Mouse (Mus musculus): ENCODE measurements at regions not wholly inside any gene's neighbourhood (a gene's known extent, or its start where the extent isn't known, plus 50 kb on each side); places are given as distances from the start of the nearest gene placed in this dataset.

DNA sequence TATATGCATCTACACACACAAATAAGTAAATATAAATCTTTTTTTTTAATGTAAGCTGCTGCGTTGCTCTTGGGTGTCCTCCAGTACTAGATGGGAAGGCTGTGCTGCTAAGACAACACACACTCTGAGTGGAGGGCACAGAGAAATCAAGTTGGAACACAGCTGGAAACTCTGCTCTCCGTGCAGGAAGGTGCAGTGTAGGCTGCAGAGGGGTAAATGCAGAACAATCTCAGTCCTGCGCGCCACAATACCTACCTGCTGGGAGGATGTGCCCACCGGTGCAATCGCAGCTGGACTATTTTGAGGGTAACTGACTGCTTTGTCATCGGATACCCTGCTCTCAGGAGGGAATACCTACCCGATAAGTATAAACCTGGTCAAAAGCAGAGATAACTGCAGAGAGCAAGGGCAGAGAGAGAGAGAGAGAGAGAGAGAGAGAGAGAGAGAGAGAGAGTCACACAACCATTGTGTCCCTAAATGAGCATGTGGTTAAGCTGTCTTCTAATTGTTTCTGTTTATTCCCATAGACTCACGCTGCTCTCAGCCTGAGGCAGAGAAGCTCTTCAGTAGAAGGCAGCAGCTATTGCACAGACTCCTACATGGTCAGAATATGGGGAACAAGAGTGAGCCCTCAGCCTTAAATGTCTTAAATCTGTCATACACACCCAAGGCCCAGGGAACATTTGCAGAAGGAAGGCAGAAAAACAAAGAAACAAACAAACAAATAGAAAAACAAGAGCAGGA lies 167.9 kb upstream of the Jade1 start:
- Histone ChIP-seq H3K36me3 (no peaks in the 10 kb centered on the region), H3K27ac (replicated peaks) (no peak overlapping the region), H3K4me1 (peaks cover 8% of the 10 kb centered on the region), H3K27me3 (ENCODE audit: low read depth, poor library complexity, severe bottlenecking) (no peaks in the 10 kb centered on the region), H3K4me3 (no peak overlapping the region), H3K9me3 (replicated peaks) (no peaks in the 10 kb centered on the region)
- no peak for DNase-seq (ENCODE audit: low spot score)
- WGBS: 59% methylated on average over 9 of the region's 9 CpGs

DNA sequence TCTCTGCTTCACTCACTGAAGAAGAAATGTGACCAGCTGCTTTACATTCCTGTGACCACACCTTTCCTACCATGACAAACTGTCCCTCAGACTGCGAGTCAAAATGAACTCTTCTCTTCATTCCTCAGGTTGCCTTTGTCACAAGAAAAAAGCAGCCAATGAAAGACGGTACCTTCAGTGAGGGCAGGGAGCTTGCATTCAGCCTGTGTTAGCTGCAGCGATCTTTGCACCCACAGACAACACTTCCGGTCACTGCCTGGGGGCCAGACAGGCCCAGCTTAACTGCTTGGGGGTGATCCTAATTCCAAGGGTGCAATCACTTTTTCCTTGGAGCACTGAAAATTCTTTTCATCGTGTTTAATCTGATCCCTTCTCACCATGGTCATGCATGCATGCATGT lies 169.2 kb upstream of the Jade1 start:
- peaks cover 8% of the 10 kb centered on the region for H3K4me1 ChIP-seq
- H3K27me3 ChIP-seq (ENCODE audit: low read depth, poor library complexity, severe bottlenecking): no peaks in the 10 kb centered on the region
- H3K36me3 ChIP-seq: no peaks in the 10 kb centered on the region
- no peak for DNase-seq (ENCODE audit: low spot score)
- no peaks in the 10 kb centered on the region for H3K9me3 ChIP-seq (replicated peaks)
- WGBS: 70% methylated on average over 5 of the region's 5 CpGs
- no peak overlapping the region for H3K27ac ChIP-seq (replicated peaks)
- no peak overlapping the region for H3K4me3 ChIP-seq

DNA sequence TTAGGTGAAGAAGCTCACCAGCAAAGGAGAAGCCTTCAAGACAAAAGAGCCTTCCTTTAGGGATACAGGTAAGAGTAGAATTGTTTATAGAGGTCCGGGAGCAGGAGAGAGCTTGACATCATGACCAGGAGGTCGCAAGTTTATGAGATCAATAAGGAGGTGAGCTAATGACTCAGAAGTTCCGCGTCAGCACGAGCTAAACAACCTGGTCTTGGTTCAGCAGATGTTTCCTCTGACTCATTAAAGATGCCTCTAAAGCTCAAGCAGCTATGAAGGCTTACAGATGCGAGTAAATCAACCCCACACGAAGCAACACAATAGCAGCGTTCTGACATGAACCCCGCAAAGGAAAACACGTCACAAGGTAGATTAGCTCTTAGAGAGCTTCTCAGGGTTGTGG lies 171.1 kb upstream of the Jade1 start:
- H3K27ac ChIP-seq (replicated peaks): no peak overlapping the region
- DNase-seq (ENCODE audit: low spot score): no peak
- H3K4me3 ChIP-seq: no peak overlapping the region
- peaks cover 8% of the 10 kb centered on the region for H3K4me1 ChIP-seq
- 91% methylated on average over 10 of the region's 10 CpGs for WGBS
- H3K9me3 ChIP-seq (replicated peaks): no peaks in the 10 kb centered on the region
- H3K36me3 ChIP-seq: no peaks in the 10 kb centered on the region
- H3K27me3 ChIP-seq (ENCODE audit: low read depth, poor library complexity, severe bottlenecking): no peaks in the 10 kb centered on the region

DNA sequence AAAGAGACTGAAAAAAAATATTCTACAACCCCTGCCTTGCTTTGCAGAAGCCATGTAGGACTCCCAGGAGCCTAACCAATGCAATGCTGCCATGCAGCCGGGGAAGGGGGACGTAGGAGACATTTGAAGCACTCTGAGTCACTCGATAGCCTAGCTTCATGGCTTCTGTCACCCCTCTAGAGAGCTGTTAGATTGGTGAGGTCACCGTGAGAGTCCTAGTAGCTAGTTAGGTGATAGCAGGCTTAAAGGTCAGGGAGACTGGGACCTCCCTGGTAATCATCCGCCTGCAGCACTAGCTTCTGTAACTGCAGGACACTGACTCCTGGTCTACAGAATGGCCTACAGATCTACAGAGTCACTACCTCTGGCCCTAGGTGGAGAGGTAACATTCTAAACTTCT lies 177.0 kb upstream of the Jade1 start:
- no peak for DNase-seq (ENCODE audit: low spot score)
- Histone ChIP-seq H3K4me3 (no peak overlapping the region), H3K4me1 (peaks cover 9% of the 10 kb centered on the region), H3K36me3 (no peaks in the 10 kb centered on the region), H3K27ac (replicated peaks) (no peak overlapping the region), H3K9me3 (replicated peaks) (no peaks in the 10 kb centered on the region), H3K27me3 (ENCODE audit: low read depth, poor library complexity, severe bottlenecking) (no peaks in the 10 kb centered on the region)
- WGBS: 88% methylated on average over 5 of the region's 5 CpGs

DNA sequence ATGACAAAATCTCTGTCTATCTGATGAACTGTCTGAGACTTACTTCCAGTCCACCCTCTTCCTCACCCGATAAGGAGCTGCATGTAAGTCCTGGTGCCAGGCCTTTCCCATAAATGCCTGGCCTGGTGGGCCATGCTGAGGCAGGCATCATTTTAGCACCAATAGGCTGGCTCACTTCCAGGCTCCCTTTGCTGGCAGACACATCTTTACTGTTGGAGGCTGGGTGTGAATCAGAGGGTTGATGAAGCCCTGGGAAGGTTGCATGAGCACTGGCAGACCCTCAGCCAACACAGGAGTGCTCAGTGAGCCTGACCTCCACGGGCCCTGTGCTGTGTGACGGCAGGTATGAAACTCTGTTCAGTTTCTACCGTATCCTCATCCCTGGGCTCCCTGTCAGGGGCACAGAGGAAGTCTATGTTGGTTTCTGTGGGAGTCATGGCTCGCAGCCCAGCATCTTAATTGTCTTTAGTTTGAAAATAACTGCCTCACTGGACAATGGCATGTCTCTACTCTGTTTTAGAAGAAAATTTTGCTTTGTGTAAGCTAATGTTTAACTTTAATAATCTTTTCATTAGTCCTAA lies 177.6 kb upstream of the Jade1 start:
- H3K4me1 ChIP-seq: peaks cover 5% of the 10 kb centered on the region
- no peaks in the 10 kb centered on the region for H3K9me3 ChIP-seq (replicated peaks)
- H3K27ac ChIP-seq (replicated peaks): no peak overlapping the region
- H3K27me3 ChIP-seq (ENCODE audit: low read depth, poor library complexity, severe bottlenecking): no peaks in the 10 kb centered on the region
- no peak overlapping the region for H3K4me3 ChIP-seq
- 91% methylated on average over 5 of the region's 5 CpGs for WGBS
- no peak for DNase-seq (ENCODE audit: low spot score)
- H3K36me3 ChIP-seq: no peaks in the 10 kb centered on the region

DNA sequence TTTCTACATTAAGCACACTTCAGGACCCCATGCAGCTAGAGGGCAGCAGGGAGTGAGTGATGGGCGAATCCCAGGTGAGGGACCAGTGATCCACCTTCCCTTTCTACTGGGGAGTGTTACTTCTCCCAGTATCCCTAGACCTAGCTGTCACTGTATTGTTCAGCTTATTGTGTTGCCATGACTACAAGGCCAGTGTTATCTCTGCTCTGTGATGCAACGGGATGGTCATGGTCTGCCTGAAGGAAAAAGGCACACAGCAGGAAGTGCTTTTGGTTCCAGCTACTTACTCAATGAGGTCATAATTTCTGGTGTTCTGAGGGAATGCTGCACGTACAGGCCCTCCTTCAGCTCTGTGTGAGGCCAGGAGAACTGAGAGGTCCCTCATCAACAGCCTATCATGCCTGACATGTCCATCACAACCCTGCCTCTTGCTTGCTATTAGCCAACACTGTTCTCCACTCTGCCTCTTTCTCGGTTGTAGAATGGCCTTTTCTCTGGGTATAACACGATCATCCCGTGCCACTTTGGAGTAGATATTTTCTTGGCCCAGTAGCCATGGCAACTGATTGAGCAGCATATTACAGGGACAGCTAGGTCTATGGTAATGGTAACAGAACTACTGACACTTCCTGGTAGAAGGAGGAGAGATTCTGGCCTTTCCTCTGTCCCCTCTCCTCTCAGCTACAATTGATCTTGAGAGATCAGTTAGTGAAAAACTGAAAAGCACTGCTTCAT lies 178.5 kb upstream of the Jade1 start:
- Histone ChIP-seq H3K27ac (replicated peaks) (no peak overlapping the region), H3K36me3 (no peaks in the 10 kb centered on the region), H3K4me1 (peaks cover 5% of the 10 kb centered on the region), H3K9me3 (replicated peaks) (no peaks in the 10 kb centered on the region), H3K27me3 (ENCODE audit: low read depth, poor library complexity, severe bottlenecking) (no peaks in the 10 kb centered on the region), H3K4me3 (no peak overlapping the region)
- 64% methylated on average over 6 of the region's 6 CpGs for WGBS
- DNase-seq (ENCODE audit: low spot score): no peak

DNA sequence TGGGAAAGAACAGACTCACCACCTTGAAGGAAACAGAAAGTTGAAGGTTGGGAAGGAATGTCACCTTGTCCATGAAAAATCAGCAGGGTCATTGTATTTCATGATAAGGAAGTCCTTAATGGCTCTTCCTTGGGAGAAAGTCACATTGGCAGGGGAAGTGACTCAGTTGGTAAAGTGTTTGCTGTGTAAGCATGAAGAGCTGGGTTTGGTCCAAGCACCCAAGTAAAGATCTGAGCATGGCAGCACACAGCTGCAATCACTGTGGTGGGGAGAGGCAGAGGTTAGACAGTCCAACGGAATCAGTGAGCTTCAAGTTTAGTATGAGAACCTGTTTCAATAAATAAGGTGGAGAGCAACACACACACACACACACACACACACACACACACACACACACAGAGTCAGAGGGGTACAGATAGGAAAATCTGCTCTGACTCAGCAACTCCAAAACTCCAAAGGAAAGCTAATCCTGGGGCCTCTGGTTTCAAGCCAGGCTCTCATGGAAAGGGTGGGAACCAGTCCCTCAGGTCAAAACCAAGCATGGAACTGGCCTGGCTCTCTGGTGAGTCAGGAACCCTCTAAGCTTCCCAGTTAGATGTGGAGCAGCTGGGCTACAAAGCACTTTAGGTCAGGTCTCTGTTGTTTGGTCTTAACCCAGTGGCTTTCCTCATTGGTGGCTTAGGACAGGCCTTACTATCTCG lies 180.2 kb upstream of the Jade1 start:
- H3K9me3 ChIP-seq (replicated peaks): no peaks in the 10 kb centered on the region
- H3K4me1 ChIP-seq: peaks cover 5% of the 10 kb centered on the region
- H3K27me3 ChIP-seq (ENCODE audit: low read depth, poor library complexity, severe bottlenecking): no peaks in the 10 kb centered on the region
- no peak for DNase-seq (ENCODE audit: low spot score)
- no peaks in the 10 kb centered on the region for H3K36me3 ChIP-seq
- no peak overlapping the region for H3K27ac ChIP-seq (replicated peaks)
- WGBS: 85% methylated on average over 2 of the region's 2 CpGs
- H3K4me3 ChIP-seq: no peak overlapping the region

DNA sequence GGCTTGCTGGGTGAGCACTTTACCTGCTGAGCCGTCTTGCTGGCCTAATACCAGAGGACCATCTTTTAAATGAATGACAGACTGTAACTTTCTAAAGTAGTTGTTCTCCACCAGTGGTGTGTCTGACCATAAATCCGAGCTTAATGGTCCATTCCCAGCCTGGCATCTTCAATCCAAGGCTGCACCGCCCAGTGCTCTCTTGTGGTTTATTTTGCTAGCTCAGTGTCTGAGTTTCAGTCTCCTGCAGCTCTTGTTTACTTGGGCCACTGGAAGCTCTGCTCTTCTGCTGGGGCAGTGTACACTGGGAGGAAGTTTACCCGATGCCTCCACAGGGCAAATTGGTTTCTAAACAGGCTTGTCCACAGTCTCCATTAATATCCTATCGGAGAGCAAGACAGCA lies 182.3 kb upstream of the Jade1 start:
- Histone ChIP-seq H3K4me1 (peaks cover 5% of the 10 kb centered on the region), H3K27ac (replicated peaks) (no peak overlapping the region), H3K4me3 (no peak overlapping the region), H3K9me3 (replicated peaks) (no peaks in the 10 kb centered on the region), H3K36me3 (no peaks in the 10 kb centered on the region), H3K27me3 (ENCODE audit: low read depth, poor library complexity, severe bottlenecking) (no peaks in the 10 kb centered on the region)
- WGBS: 80% methylated on average over 5 of the region's 5 CpGs
- DNase-seq (ENCODE audit: low spot score): no peak

DNA sequence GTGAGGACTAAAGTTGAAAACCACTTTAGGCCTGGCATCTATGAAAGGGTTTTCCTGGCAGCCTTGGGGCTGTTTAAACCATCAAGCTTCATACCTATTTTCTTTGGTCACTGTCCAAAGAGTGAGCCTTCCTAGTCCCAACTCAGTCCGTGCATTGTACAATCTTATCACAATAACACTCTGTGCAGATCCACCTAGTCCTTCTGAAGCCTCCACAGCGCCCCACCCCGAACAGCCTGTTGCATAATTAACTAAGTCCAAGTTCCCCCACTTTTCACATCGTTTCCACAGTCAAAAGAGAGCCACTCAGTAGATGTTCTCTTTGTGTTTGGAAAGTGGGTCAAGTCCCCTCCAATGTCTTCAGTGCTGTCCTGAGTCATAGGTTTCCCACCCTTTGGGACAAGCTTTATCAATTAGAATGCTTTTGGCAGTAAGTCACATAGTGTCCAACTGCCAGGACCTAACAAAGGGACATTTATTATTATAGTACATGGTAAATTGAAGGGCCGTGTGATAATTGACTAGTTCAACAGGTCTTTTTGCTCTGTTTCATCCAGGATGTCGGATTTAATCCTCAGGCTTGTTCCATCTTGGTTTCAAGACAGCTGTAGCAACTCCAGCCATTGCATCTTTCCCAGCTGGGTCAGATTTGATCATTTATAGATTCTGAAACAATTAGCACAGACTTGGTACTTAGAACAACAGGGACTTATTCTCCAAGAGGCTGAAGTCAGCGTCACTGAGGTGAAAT lies 187.0 kb upstream of the Jade1 start:
- Histone ChIP-seq H3K36me3 (no peaks in the 10 kb centered on the region), H3K4me3 (no peak overlapping the region), H3K9me3 (replicated peaks) (no peaks in the 10 kb centered on the region), H3K27ac (replicated peaks) (no peak overlapping the region), H3K27me3 (ENCODE audit: low read depth, poor library complexity, severe bottlenecking) (no peaks in the 10 kb centered on the region), H3K4me1 (no peaks in the 10 kb centered on the region)
- DNase-seq (ENCODE audit: low spot score): no peak
- WGBS: 85% methylated on average over 7 of the region's 7 CpGs

DNA sequence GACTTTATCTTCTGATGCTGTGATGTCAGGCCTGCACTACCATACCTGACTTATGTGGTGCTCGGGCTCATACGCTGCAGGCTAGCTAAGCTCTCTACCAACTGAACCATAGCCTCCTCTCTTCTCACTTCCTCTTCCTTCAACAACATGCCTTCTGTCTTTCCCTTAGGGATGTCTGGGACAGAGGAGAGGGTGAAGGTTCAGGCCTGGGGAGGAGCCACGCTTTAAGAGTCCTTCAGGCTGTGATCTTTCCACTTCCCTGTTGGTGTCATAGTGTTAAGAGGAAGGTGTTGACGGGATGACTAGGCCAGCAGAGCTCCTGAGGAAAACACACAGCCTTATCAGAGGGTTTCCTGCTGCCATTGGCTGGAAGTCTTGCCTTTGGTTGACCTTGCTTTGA lies 188.8 kb upstream of the Jade1 start:
- Histone ChIP-seq H3K36me3 (no peaks in the 10 kb centered on the region), H3K27ac (replicated peaks) (no peak overlapping the region), H3K9me3 (replicated peaks) (no peaks in the 10 kb centered on the region), H3K27me3 (ENCODE audit: low read depth, poor library complexity, severe bottlenecking) (no peaks in the 10 kb centered on the region), H3K4me3 (no peak overlapping the region), H3K4me1 (no peaks in the 10 kb centered on the region)
- WGBS: 83% methylated on average over 4 of the region's 4 CpGs
- DNase-seq (ENCODE audit: low spot score): no peak

DNA sequence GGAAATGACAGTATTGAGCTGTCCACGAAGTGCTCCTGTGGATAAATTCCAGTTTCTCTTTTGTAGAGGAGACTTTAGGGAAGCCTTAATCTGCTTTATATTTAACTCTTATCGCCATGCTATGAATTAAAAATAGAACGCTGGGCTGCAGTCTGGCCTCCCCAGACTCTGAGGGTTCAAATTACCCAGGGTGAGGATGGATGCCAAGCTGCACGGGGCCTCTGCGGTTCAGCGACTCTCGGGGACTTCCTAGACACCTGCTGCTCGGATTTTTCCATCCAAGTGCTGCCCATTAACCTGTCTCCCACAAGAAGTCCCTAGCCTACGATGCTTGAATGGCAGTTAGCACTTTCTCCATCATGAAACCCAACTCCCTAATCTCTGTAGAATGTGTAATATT lies 189.3 kb upstream of the Jade1 start:
- Histone ChIP-seq H3K27me3 (ENCODE audit: low read depth, poor library complexity, severe bottlenecking) (no peaks in the 10 kb centered on the region), H3K9me3 (replicated peaks) (no peaks in the 10 kb centered on the region), H3K4me3 (no peak overlapping the region), H3K4me1 (no peaks in the 10 kb centered on the region), H3K27ac (replicated peaks) (no peak overlapping the region), H3K36me3 (no peaks in the 10 kb centered on the region)
- DNase-seq (ENCODE audit: low spot score): no peak
- 67% methylated on average over 9 of the region's 9 CpGs for WGBS

DNA sequence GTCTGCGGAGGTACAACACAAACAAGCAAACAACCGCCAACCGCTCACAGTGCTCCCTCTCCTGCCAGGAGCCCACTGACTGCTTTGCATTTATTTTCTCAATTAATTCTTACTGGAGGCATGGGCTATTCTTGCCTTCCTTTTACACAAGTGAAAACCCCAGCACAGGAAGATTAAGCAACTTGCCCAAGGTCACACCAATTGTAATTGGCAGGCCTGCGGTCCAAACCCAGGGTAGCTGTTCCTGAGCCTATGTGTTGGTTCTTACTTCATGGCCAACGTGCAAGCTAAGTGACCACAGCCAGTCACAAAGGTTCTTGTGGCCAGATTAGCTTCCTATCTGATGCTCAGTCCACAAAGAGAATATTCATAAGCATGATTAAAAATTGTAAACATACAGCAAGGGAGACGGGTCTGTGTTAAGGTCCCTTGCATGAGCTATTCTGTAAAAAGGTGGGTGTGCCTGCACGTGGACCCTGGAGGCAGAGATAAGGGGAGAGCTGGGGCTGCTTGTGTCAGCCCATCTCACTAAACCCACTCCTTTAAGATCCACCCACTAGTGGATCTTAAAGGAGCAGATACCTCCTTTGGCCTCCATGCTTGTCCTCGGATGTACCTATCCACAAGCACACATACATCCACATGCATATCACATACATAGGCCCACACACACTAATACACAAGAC lies 190.2 kb upstream of the Jade1 start:
- no peak overlapping the region for H3K27ac ChIP-seq (replicated peaks)
- DNase-seq (ENCODE audit: low spot score): no peak
- WGBS: 82% methylated on average over 8 of the region's 8 CpGs
- H3K4me3 ChIP-seq: no peak overlapping the region
- H3K36me3 ChIP-seq: no peaks in the 10 kb centered on the region
- no peaks in the 10 kb centered on the region for H3K27me3 ChIP-seq (ENCODE audit: low read depth, poor library complexity, severe bottlenecking)
- no peaks in the 10 kb centered on the region for H3K9me3 ChIP-seq (replicated peaks)
- H3K4me1 ChIP-seq: no peaks in the 10 kb centered on the region
